ENCODE assay signal across 8 mouse cellular contexts in genomic region chr9:44378153-44378730, GRCm38 (mm10). TPM values are rescaled to one million over a fixed set of nuclear protein-coding genes. Genes with fewer than 3 reads are reported as not detected.
DNase-seq lines count a peak whose midpoint lies in the region; ATAC-seq and TF ChIP-seq lines count a peak whose summit lies in the region.
"Had no signal": no experiment of that assay in that cellular context is flagged by ENCODE, and none has a peak within 500 bp of the region (broad histone marks: within the 10 kb centered on the region; RNA-seq: fewer than 3 reads in every experiment).

No protein-coding gene starts in this region.

- peak overlapping the region; percentile 98; the same call in 1 of the 2 replicates for H3K4me3 ChIP-seq in testis, adult 2 months (ENCODE audit: control insufficient read depth, low read depth, low read length)
- peak overlapping the region; percentile 66 for H3K4me3 ChIP-seq in embryonic fibroblast, embryonic 13.5 days (ENCODE audit: insufficient read depth, low read length)
- H3K4me3 ChIP-seq in liver, embryonic 11.5 days (ENCODE audit: low read depth, low read length), result peak overlapping the region; percentile 91

- TF ChIP-seq CTCF in testis, adult 2 months (IDR thresholded peaks at IDR 0.05; ENCODE audit: control insufficient read depth, insufficient read depth, insufficient replicate concordance, low read depth, low read length), result no peak
- no peak for TF ChIP-seq CTCF in embryonic fibroblast, embryonic 13.5 days (IDR thresholded peaks at IDR 0.05; ENCODE audit: borderline replicate concordance, insufficient read depth, low read length)

- DNase-seq in testis, postnatal 10 days (ENCODE audit: low spot score), result no peak
- no peak for DNase-seq in liver, embryonic 11.5 days (ENCODE audit: low spot score)
- no peak for DNase-seq in ovary, postnatal 10 days (ENCODE audit: low spot score)
- no peak for DNase-seq in adrenal gland, adult 8-10 months
- DNase-seq in adrenal gland, postnatal 25 days, result no peak
- DNase-seq: embryo, embryonic 11 days had no signal

- H3K4me1 ChIP-seq in testis, adult 2 months (ENCODE audit: control insufficient read depth, insufficient read depth, low read length), result peaks cover 3% of the 10 kb centered on the region
- H3K4me1 ChIP-seq in embryonic fibroblast, embryonic 13.5 days (ENCODE audit: control insufficient read depth, insufficient read depth, low read length), result peaks cover 8% of the 10 kb centered on the region; the same call in 1 of the 2 replicates
- H3K4me1 ChIP-seq in liver, embryonic 11.5 days (replicated peaks; ENCODE audit: control insufficient read depth, insufficient read depth, low read length), result peaks cover 15% of the 10 kb centered on the region

- H3K36me3 ChIP-seq in testis, adult 2 months (ENCODE audit: control insufficient read depth, insufficient read depth, low read length), result peaks cover 4% of the 10 kb centered on the region
- peaks cover 20% of the 10 kb centered on the region for H3K36me3 ChIP-seq in liver, embryonic 11.5 days (ENCODE audit: control insufficient read depth, insufficient read depth, low read length)

- H3K9ac ChIP-seq in liver, embryonic 11.5 days (ENCODE audit: low read depth, low read length), result peak overlapping the region; percentile 94

- peak overlapping the region; percentile 97 for H3K4me2 ChIP-seq in liver, embryonic 11.5 days

- no peak for ATAC-seq in liver, embryonic 11.5 days (replicated peaks; ENCODE audit: low FRiP score)

- TF ChIP-seq POLR2A in testis, adult 2 months (IDR thresholded peaks at IDR 0.05; ENCODE audit: control insufficient read depth, low read depth, low read length), result no peak
- TF ChIP-seq POLR2A in embryonic fibroblast, embryonic 13.5 days (IDR thresholded peaks at IDR 0.05; ENCODE audit: low read depth, low read length), result no peak; the same call in 1 of the 2 replicates

- 56% methylated on average over 5 of the region's 5 CpGs for WGBS in liver, embryonic 11.5 days

- peak overlapping the region; percentile 77 for H3K27ac ChIP-seq in testis, adult 2 months (ENCODE audit: control insufficient read depth, insufficient read depth, low read depth, low read length)
- no peak overlapping the region for H3K27ac ChIP-seq in embryonic fibroblast, embryonic 13.5 days (ENCODE audit: insufficient read depth, low read length)
- H3K27ac ChIP-seq in liver, embryonic 11.5 days (ENCODE audit: low read depth, low read length), result peak overlapping the region; percentile 91; the same call in 1 of the 2 replicates

- H3K27me3 ChIP-seq in testis, adult 2 months (ENCODE audit: control insufficient read depth, insufficient read depth, low read length), result no peaks in the 10 kb centered on the region
- no peaks in the 10 kb centered on the region for H3K27me3 ChIP-seq in liver, embryonic 11.5 days (replicated peaks; ENCODE audit: control insufficient read depth, insufficient read depth, low read length)

- H3K9me3 ChIP-seq in liver, embryonic 11.5 days (ENCODE audit: control insufficient read depth, low read length), result no peaks in the 10 kb centered on the region

RNA-seq across cellular contexts. Expression of gene Hyou1, which starts 1.0 kb away (rescaled TPM):
- polyA plus RNA-seq in testis, adult 2 months (2012; rRNA removed), result 82.1 and 99.9 TPM in 2 replicates
- 88.7 and 101 TPM in 2 replicates for polyA plus RNA-seq in embryonic fibroblast, embryonic 13.5 days (2011; ENCODE audit: insufficient read length, low read depth, missing spikeins)
- 37.1 and 37.7 TPM in 2 replicates for polyA plus RNA-seq in liver, embryonic 11.5 days (2014; fragmentation: Nextera tagmentation; extraction: Ambion mirVana)
- 100 to 1,000 TPM; 199 to 239 (median 228) TPM for total RNA-seq in adrenal gland, adult 8-10 months (2022)
- total RNA-seq in adrenal gland, postnatal 25 days (2021), result 144 and 148 TPM in 2 replicates

RNA-seq across cellular contexts. Expression of gene Vps11, which starts 16.8 kb away (rescaled TPM):
- 19.2 and 19.4 TPM in 2 replicates for polyA plus RNA-seq in testis, adult 2 months (2012; rRNA removed)
- polyA plus RNA-seq in embryonic fibroblast, embryonic 13.5 days (2011; ENCODE audit: insufficient read length, low read depth, missing spikeins), result 33.8 and 35.4 TPM in 2 replicates
- 25.2 and 26.1 TPM in 2 replicates for polyA plus RNA-seq in liver, embryonic 11.5 days (2014; fragmentation: Nextera tagmentation; extraction: Ambion mirVana)
- 10 to 100 TPM; 78.0 to 91.8 (median 85.8) TPM for total RNA-seq in adrenal gland, adult 8-10 months (2022)
- total RNA-seq in adrenal gland, postnatal 25 days (2021), result 52.4 and 74.6 TPM in 2 replicates

RNA-seq across cellular contexts. Expression of gene Slc37a4, which starts 18.4 kb away (rescaled TPM):
- polyA plus RNA-seq in testis, adult 2 months (2012; rRNA removed), result 14.1 and 14.7 TPM in 2 replicates
- polyA plus RNA-seq in embryonic fibroblast, embryonic 13.5 days (2011; ENCODE audit: insufficient read length, low read depth, missing spikeins), result 7.0 and 7.7 TPM in 2 replicates
- 33.2 TPM in 2 replicates for polyA plus RNA-seq in liver, embryonic 11.5 days (2014; fragmentation: Nextera tagmentation; extraction: Ambion mirVana)
- total RNA-seq in adrenal gland, adult 8-10 months (2022), result 10 to 100 TPM; 18.2 to 27.8 (median 23.5) TPM
- total RNA-seq in adrenal gland, postnatal 25 days (2021), result 21.4 and 27.1 TPM in 2 replicates

RNA-seq across cellular contexts. Expression of gene Rps25, which starts 28.7 kb away (rescaled TPM):
- 194 and 199 TPM in 2 replicates for polyA plus RNA-seq in testis, adult 2 months (2012; rRNA removed)
- polyA plus RNA-seq in embryonic fibroblast, embryonic 13.5 days (2011; ENCODE audit: insufficient read length, low read depth, missing spikeins), result 2,978 and 3,912 TPM in 2 replicates
- 2,656 and 2,838 TPM in 2 replicates for polyA plus RNA-seq in liver, embryonic 11.5 days (2014; fragmentation: Nextera tagmentation; extraction: Ambion mirVana)
- 1,000 to 10,000 TPM; 1,115 to 1,314 (median 1,244) TPM for total RNA-seq in adrenal gland, adult 8-10 months (2022)
- total RNA-seq in adrenal gland, postnatal 25 days (2021), result 1,083 and 1,176 TPM in 2 replicates

RNA-seq across cellular contexts. Expression of gene Trappc4, which starts 29.2 kb away (rescaled TPM):
- polyA plus RNA-seq in testis, adult 2 months (2012; rRNA removed), result 40.0 and 41.8 TPM in 2 replicates
- polyA plus RNA-seq in embryonic fibroblast, embryonic 13.5 days (2011; ENCODE audit: insufficient read length, low read depth, missing spikeins), result 104 and 112 TPM in 2 replicates
- polyA plus RNA-seq in liver, embryonic 11.5 days (2014; fragmentation: Nextera tagmentation; extraction: Ambion mirVana), result 99.5 and 107 TPM in 2 replicates
- 100 to 1,000 TPM in 2 of 4 experiments, 10 to 100 TPM in 2; 86.0 to 116 (median 98.3) TPM for total RNA-seq in adrenal gland, adult 8-10 months (2022)
- total RNA-seq in adrenal gland, postnatal 25 days (2021), result 89.7 and 92.0 TPM in 2 replicates
